ENCODE assay signal across 23 mouse cellular contexts in the genomic region with DNA sequence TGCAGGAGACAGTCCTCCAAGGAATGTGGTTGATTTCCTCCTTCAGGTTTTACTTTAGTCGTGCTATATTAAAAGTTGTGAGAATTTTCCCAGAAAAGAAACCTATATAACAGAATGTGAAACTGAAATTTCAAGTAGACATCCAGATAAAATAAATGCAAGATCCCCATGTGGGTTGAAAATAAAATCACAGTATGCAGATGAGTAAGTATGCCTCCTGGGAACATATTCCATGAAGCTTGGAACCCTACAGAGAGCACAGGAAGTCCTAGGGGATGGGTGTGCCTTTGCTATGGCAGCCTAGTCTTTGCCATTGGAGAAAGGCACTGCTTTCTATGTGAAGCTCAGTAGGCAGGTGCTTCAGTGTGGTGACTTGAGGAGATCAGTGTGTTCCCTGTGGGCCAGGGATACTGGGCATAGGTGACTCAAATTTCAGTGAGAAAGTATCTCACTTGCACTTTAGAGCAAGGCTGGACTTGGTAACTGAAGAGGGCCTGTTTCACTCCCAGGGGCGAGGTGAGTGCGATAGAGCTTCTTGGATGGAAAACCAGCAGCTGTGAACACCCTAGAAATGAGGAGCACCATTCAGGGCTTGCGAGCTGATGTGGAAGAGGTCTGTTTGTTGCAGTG. TPM values are rescaled to one million over a fixed set of nuclear protein-coding genes. Genes with fewer than 3 reads are reported as not detected.
"Had no signal": no experiment of that assay in that cellular context is flagged by ENCODE, and none has a peak within 500 bp of the region (broad histone marks: within the 10 kb centered on the region; RNA-seq: fewer than 3 reads in every experiment).

No protein-coding gene starts in this region.

- DNase-seq: kidney, postnatal 14 days; lung, embryonic 14.5 days; lung, postnatal 10 days; lung, postnatal 4 days; midbrain, embryonic 14.5 days; spleen, adult 18-20 months; thymus, postnatal 4 days had no signal

- H3K27ac ChIP-seq: kidney, embryonic 15.5 days; limb, embryonic 15.5 days; liver, embryonic 12.5 days; midbrain, embryonic 10.5 days; neural tube, embryonic 15.5 days; stomach, embryonic 15.5 days had no signal

- H3K4me1 ChIP-seq: limb, embryonic 15.5 days; midbrain, embryonic 10.5 days; neural tube, embryonic 15.5 days; stomach, embryonic 15.5 days had no signal

- H3K4me3 ChIP-seq: kidney, embryonic 15.5 days; limb, embryonic 15.5 days; liver, embryonic 12.5 days; midbrain, embryonic 10.5 days; myocyte; neural tube, embryonic 15.5 days; stomach, embryonic 15.5 days had no signal

RNA-seq across cellular contexts. Expression of a gene that starts 11.5 kb away (rescaled TPM):
- total RNA-seq: layer of hippocampus, adult 8-10 months; layer of hippocampus, postnatal 14 days; left cerebral cortex, postnatal 10 days had no signal
- polyA plus RNA-seq: kidney, embryonic 15.5 days; limb, embryonic 11.5 days; limb, embryonic 15.5 days; liver, embryonic 12.5 days; liver, embryonic 16.5 days; lung, embryonic 14.5 days; myocyte; neural tube, embryonic 11.5 days; neural tube, embryonic 15.5 days had no signal

RNA-seq across cellular contexts. Expression of a gene that starts 55.6 kb away (rescaled TPM):
- total RNA-seq: layer of hippocampus, adult 8-10 months; layer of hippocampus, postnatal 14 days; left cerebral cortex, postnatal 10 days; megakaryocyte, adult 5-6 weeks had no signal
- polyA plus RNA-seq: kidney, embryonic 15.5 days; large intestine, adult 2 months; limb, embryonic 11.5 days; limb, embryonic 15.5 days; liver, embryonic 12.5 days; liver, embryonic 16.5 days; lung, embryonic 14.5 days; midbrain, embryonic 10.5 days; midbrain, embryonic 14.5 days; myocyte; neural tube, embryonic 11.5 days; neural tube, embryonic 15.5 days; stomach, embryonic 15.5 days; thymus, postnatal 0 days had no signal
